Mouse (Mus musculus): Measurements from ENCODE around the gene Cnnm2.
"Not testable (repeated sequence)": the region's sequence is repeated elsewhere in the genome, so short reads cannot be mapped to it uniquely, and the experiment has no call there.

Gene Cnnm2

GRCm38 (mm10) chr19:46760375-46761160 lies 828 bp upstream of the Cnnm2 start:
- peak; percentile 89 to 96 for DNase-seq

- DNase-seq, result no peak
Observed at GRCm38 (mm10) chr19:46761971-46762290, 535 bp downstream of the Cnnm2 start.

- DNase-seq, result peak; percentile 19 to 38
Observed at GRCm38 (mm10) chr19:46762291-46762991, 1.0 kb downstream of the Cnnm2 start.

GRCm38 (mm10) chr19:46762992-46763342 lies 1.6 kb downstream of the Cnnm2 start:
- DNase-seq, result peak in 1 of 2 experiments; percentile 38

GRCm38 (mm10) chr19:46763356-46763755 lies 2.0 kb downstream of the Cnnm2 start:
- DNase-seq, result no peak

GRCm38 (mm10) chr19:46763932-46764762 lies 2.8 kb downstream of the Cnnm2 start:
- no peak for DNase-seq

GRCm38 (mm10) chr19:46764763-46765117 lies 3.3 kb downstream of the Cnnm2 start:
- DNase-seq, result no peak

GRCm38 (mm10) chr19:46766125-46766524 lies 4.7 kb downstream of the Cnnm2 start:
- peak in 1 of 2 experiments; percentile 20 for DNase-seq

GRCm38 (mm10) chr19:46769759-46770158 lies 8.4 kb downstream of the Cnnm2 start:
- no peak for DNase-seq

- DNase-seq, result no peak
Observed at GRCm38 (mm10) chr19:46771801-46772200, 10.4 kb downstream of the Cnnm2 start.

- DNase-seq, result no peak
Observed at GRCm38 (mm10) chr19:46776391-46776790, 15.0 kb downstream of the Cnnm2 start.

GRCm38 (mm10) chr19:46776850-46777249 lies 15.5 kb downstream of the Cnnm2 start:
- no peak for DNase-seq

- DNase-seq, result no peak
Observed at GRCm38 (mm10) chr19:46777928-46778680, 16.7 kb downstream of the Cnnm2 start.

- not testable (repeated sequence) for DNase-seq
Observed at GRCm38 (mm10) chr19:46779130-46779529, 17.7 kb downstream of the Cnnm2 start.

- DNase-seq, result no peak
Observed at GRCm38 (mm10) chr19:46784038-46784437, 22.6 kb downstream of the Cnnm2 start.

GRCm38 (mm10) chr19:46784502-46784901 lies 23.1 kb downstream of the Cnnm2 start:
- DNase-seq, result peak in 1 of 2 experiments; percentile 10

GRCm38 (mm10) chr19:46785633-46786032 lies 24.2 kb downstream of the Cnnm2 start:
- DNase-seq, result no peak

GRCm38 (mm10) chr19:46789782-46790181 lies 28.4 kb downstream of the Cnnm2 start:
- DNase-seq, result no peak

GRCm38 (mm10) chr19:46791360-46791759 lies 30.0 kb downstream of the Cnnm2 start:
- DNase-seq, result peak in 1 of 2 experiments; percentile 43

GRCm38 (mm10) chr19:46791921-46792320 lies 30.5 kb downstream of the Cnnm2 start:
- no peak for DNase-seq

- no peak for DNase-seq
Observed at GRCm38 (mm10) chr19:46792480-46792879, 31.1 kb downstream of the Cnnm2 start.

- DNase-seq, result no peak
Observed at GRCm38 (mm10) chr19:46794181-46794580, 32.8 kb downstream of the Cnnm2 start.
